ENCODE assay signal across 8 mouse cellular contexts in genomic region chr5:59700009-59700408, GRCm38 (mm10).
"Had no signal": no experiment of that assay in that cellular context is flagged by ENCODE, and none has a peak within 500 bp of the region (broad histone marks: within the 10 kb centered on the region; RNA-seq: fewer than 3 reads in every experiment).

No protein-coding gene starts in this region.

- DNase-seq: kidney, postnatal 14 days; liver, embryonic 13.5 days; lung, adult 18-20 months; retina, postnatal 1 day; right cerebral cortex, postnatal 4 days; spleen, adult 18-20 months; thymus, adult 2 months; thymus, postnatal 25 days had no signal
